Mouse (Mus musculus): ENCODE data around the gene 1110008L16Rik. TPM values are rescaled to one million over a fixed set of nuclear protein-coding genes. Genes with fewer than 3 reads are reported as not detected.
"Not testable (repeated sequence)": the region's sequence is repeated elsewhere in the genome, so short reads cannot be mapped to it uniquely, and the experiment has no call there.

Gene 1110008L16Rik
- polyA plus RNA-seq, 1 experiment from 2014 or later: 6.0 TPM

DNA sequence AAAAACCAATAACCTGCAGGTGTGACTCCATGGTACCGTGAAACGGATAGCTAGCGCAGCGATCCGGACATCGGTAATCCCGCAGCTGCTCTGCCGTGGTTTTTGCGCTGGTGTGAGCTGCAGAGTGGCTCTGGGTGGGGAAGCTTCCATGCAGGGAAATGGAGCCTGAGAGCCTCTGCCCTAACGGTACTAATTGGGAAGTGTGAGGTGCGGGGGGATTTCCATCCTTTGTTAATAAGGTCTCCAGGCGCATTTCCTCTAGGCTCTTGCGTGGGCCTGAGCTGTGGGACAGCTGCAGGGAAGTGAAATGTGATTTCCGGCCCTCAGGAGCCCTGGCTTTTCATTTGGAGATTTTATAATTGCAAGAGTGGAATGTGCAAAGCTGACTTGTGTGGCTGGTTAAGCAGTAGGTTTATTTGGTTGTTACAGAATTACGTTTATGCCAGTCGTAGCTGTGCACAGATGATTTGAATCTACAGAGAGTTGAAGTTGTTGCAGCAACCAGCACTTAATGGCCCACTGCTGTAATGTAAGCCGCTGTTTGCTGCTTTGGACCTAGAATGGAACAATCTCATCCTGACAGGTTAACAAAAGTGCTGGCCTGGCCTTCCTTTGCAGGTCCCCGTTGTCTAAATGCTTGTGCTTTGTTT lies 22.4 kb downstream of the 1110008L16Rik start:
- Histone ChIP-seq H3K4me1 (ENCODE audit: control insufficient read depth, low read depth, low read length) (no peaks in the 10 kb centered on the region), H3K9me3 (replicated peaks; ENCODE audit: control insufficient read depth, low read length) (no peaks in the 10 kb centered on the region), H3K4me2 (ENCODE audit: low read depth, low read length) (no peak overlapping the region), H3K9ac (ENCODE audit: low read depth, low read length) (no peak overlapping the region), H3K27ac (ENCODE audit: low read length) (no peak overlapping the region), H3K27me3 (ENCODE audit: control insufficient read depth, insufficient read depth, low read depth, low read length) (peaks cover 3% of the 10 kb centered on the region), H3K4me3 (ENCODE audit: low read depth, low read length) (no peak overlapping the region), H3K36me3 (ENCODE audit: control insufficient read depth, insufficient read depth) (no peaks in the 10 kb centered on the region)
- ATAC-seq (ENCODE audit: low read depth): no peak
- 88% methylated on average over 18 of the region's 18 CpGs for WGBS (ENCODE audit: insufficient replicate concordance)

DNA sequence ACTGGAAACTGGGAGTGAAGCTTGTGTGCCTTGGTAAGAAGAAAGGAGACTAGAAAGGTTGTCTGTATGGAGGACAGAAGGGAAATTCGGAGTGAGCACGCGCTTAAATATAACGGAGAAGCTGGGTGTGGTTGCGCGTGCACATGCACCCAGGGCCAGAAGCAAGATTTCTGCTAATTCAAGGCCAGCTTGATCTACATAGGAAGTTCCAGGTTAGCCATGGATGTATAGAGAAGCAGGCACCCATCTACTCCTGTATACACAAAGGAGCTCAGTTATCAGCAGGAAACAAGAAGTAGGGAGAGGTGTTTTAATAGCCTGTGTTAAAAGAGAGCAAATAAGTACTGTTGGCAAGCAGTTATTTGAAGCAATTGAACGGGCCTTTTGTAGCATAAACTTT lies 26.3 kb downstream of the 1110008L16Rik start:
- Histone ChIP-seq H3K9ac (ENCODE audit: low read depth, low read length) (no peak overlapping the region), H3K4me3 (ENCODE audit: low read depth, low read length) (no peak overlapping the region), H3K4me2 (ENCODE audit: low read depth, low read length) (no peak overlapping the region), H3K27ac (ENCODE audit: low read length) (no peak overlapping the region), H3K4me1 (ENCODE audit: control insufficient read depth, low read depth, low read length) (no peaks in the 10 kb centered on the region; the same call in 1 of the 2 replicates), H3K36me3 (ENCODE audit: control insufficient read depth, insufficient read depth) (no peaks in the 10 kb centered on the region), H3K9me3 (replicated peaks; ENCODE audit: control insufficient read depth, low read length) (no peaks in the 10 kb centered on the region), H3K27me3 (ENCODE audit: control insufficient read depth, insufficient read depth, low read depth, low read length) (peaks cover 3% of the 10 kb centered on the region)
- 31% methylated on average over 7 of the region's 7 CpGs for WGBS (ENCODE audit: insufficient replicate concordance)
- no peak for ATAC-seq (ENCODE audit: low read depth)

DNA sequence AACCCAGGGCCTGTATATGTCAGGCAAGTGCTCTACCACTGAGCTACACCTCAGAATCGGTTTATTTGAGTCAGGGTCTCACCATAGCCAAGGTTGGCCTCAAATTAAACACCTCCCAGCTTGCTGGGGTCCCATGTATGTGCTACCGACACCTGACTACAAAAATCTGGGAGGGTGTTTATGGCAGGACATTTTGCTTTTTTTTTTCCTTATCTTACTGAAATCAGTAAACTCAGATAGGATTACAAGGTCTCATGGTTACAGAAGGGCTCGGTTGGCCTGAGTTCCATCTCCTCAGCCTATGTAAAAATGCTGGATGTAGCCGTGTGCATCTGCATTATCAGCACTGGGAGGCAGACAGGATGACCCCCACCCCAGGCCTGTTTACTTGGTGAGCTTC lies 29.4 kb downstream of the 1110008L16Rik start:
- Histone ChIP-seq H3K4me2 (ENCODE audit: low read depth, low read length) (no peak overlapping the region), H3K27me3 (ENCODE audit: control insufficient read depth, insufficient read depth, low read depth, low read length) (peaks cover 4% of the 10 kb centered on the region), H3K36me3 (ENCODE audit: control insufficient read depth, insufficient read depth) (no peaks in the 10 kb centered on the region), H3K9ac (ENCODE audit: low read depth, low read length) (no peak overlapping the region), H3K27ac (ENCODE audit: low read length) (no peak overlapping the region), H3K4me3 (ENCODE audit: low read depth, low read length) (no peak overlapping the region), H3K9me3 (replicated peaks; ENCODE audit: control insufficient read depth, low read length) (no peaks in the 10 kb centered on the region), H3K4me1 (ENCODE audit: control insufficient read depth, low read depth, low read length) (no peaks in the 10 kb centered on the region; the same call in 1 of the 2 replicates)
- 52% methylated on average over 4 of the region's 4 CpGs for WGBS (ENCODE audit: insufficient replicate concordance)
- no peak for ATAC-seq (ENCODE audit: low read depth)

DNA sequence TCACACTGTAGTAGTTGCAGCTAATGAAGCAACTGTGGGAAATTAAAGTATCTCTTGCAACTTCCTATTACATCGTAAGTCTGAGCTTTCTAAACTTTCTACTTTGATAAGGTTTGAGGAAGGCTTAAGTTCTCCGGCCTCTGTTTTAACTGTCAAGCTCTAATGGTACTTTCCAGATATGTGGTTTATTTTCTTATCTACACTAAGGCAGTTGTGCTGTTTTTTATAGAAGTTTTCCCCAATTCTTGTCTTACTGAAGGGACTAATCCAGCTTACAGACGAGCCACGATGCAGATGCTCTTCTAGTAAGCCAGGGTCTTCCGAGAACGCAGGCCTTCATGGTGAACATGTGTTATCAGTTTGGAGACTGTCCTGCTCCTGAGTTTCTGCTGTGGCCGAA lies 30.0 kb downstream of the 1110008L16Rik start:
- peak; percentile 54 for ATAC-seq (ENCODE audit: low read depth)
- Histone ChIP-seq H3K27ac (ENCODE audit: low read length) (no peak overlapping the region), H3K4me1 (ENCODE audit: control insufficient read depth, low read depth, low read length) (no peaks in the 10 kb centered on the region; the same call in 1 of the 2 replicates), H3K4me2 (ENCODE audit: low read depth, low read length) (no peak overlapping the region), H3K9ac (ENCODE audit: low read depth, low read length) (no peak overlapping the region), H3K36me3 (ENCODE audit: control insufficient read depth, insufficient read depth) (no peaks in the 10 kb centered on the region), H3K4me3 (ENCODE audit: low read depth, low read length) (no peak overlapping the region), H3K9me3 (replicated peaks; ENCODE audit: control insufficient read depth, low read length) (no peaks in the 10 kb centered on the region), H3K27me3 (ENCODE audit: control insufficient read depth, insufficient read depth, low read depth, low read length) (peaks cover 3% of the 10 kb centered on the region)
- WGBS (ENCODE audit: insufficient replicate concordance): 19% methylated on average over 7 of the region's 7 CpGs

DNA sequence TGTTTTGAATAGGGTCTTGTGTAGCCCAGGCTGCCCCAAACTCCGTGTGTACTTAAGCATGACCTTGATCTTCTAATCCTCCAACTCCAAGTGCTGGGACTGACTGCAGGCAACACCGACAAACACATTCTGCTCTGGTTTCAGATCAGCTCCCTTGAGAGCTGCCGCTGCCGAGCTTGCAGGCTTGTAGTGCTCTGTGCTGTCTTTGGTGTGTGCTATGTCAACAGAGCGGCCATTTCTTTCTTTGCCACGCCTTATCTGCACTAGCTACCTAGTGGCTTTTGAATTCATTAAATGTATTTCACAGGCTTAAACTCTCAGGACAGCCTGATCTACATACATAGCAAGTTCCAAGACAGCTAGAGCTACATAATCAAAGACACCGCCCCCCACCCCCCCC lies 34.3 kb downstream of the 1110008L16Rik start:
- Histone ChIP-seq H3K36me3 (ENCODE audit: control insufficient read depth, insufficient read depth) (no peaks in the 10 kb centered on the region), H3K9ac (ENCODE audit: low read depth, low read length) (no peak overlapping the region), H3K4me1 (ENCODE audit: control insufficient read depth, low read depth, low read length) (no peaks in the 10 kb centered on the region; the same call in 1 of the 2 replicates), H3K4me2 (ENCODE audit: low read depth, low read length) (no peak overlapping the region), H3K27ac (ENCODE audit: low read length) (no peak overlapping the region), H3K27me3 (ENCODE audit: control insufficient read depth, insufficient read depth, low read depth, low read length) (peaks cover 10% of the 10 kb centered on the region), H3K4me3 (ENCODE audit: low read depth, low read length) (no peak overlapping the region), H3K9me3 (replicated peaks; ENCODE audit: control insufficient read depth, low read length) (no peaks in the 10 kb centered on the region)
- no peak for ATAC-seq (ENCODE audit: low read depth)
- 78% methylated on average over 7 of the region's 7 CpGs for WGBS (ENCODE audit: insufficient replicate concordance)

DNA sequence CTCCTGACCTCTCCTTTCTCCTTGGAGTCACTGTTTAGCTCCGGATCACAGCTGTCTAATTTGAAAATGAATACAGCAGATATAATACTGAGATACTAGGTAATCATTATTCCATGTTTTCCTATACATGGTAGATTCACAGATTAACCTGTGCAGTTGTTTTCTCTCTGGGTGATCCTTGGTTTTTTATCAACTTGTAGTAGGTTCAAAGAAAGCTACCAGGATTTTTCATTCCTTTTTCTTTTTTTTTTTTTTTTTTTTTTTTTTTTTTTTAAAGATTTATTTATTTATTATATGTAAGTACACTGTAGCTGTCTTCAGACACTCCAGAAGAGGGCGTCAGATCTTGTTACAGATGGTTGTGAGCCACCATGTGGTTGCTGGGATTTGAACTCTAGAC lies 39.1 kb downstream of the 1110008L16Rik start:
- WGBS (ENCODE audit: insufficient replicate concordance): 72% methylated on average over 1 of the region's 2 CpGs
- H3K36me3 ChIP-seq (ENCODE audit: control insufficient read depth, insufficient read depth); H3K4me1 ChIP-seq (ENCODE audit: control insufficient read depth, low read depth, low read length); H3K4me3 ChIP-seq (ENCODE audit: low read depth, low read length); ATAC-seq (ENCODE audit: low read depth); H3K4me2 ChIP-seq (ENCODE audit: low read depth, low read length); H3K27ac ChIP-seq (ENCODE audit: low read length); H3K9me3 ChIP-seq (replicated peaks; ENCODE audit: control insufficient read depth, low read length); H3K9ac ChIP-seq (ENCODE audit: low read depth, low read length): not testable (repeated sequence)
- peaks cover 15% of the 10 kb centered on the region for H3K27me3 ChIP-seq (ENCODE audit: control insufficient read depth, insufficient read depth, low read depth, low read length)

DNA sequence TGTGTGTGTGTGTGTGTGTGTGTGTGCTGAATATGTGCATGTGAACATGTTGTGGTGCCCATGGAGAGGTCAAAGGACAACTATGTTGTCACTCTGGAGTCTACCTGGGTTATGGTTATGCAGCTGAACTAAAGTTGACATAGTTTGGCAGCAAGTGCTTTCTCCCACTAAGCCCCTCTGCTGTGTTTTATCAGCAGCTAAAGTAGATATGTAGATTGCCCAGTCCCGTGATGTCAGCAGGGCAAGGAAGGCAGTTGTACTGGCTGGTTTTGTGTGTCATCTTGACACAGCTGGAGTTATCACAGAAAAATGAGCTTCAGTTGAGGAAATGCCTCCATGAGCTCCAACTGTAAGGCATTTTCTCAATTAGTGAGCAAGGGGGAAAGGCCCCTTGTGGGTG lies 43.7 kb downstream of the 1110008L16Rik start:
- not testable (repeated sequence) for ATAC-seq (ENCODE audit: low read depth); H3K9ac ChIP-seq (ENCODE audit: low read depth, low read length); H3K4me1 ChIP-seq (ENCODE audit: control insufficient read depth, low read depth, low read length); H3K36me3 ChIP-seq (ENCODE audit: control insufficient read depth, insufficient read depth); H3K27ac ChIP-seq (ENCODE audit: low read length); H3K9me3 ChIP-seq (replicated peaks; ENCODE audit: control insufficient read depth, low read length); H3K4me3 ChIP-seq (ENCODE audit: low read depth, low read length); H3K4me2 ChIP-seq (ENCODE audit: low read depth, low read length)
- 19% methylated on average over 1 of the region's 1 CpGs for WGBS (ENCODE audit: insufficient replicate concordance)
- H3K27me3 ChIP-seq (ENCODE audit: control insufficient read depth, insufficient read depth, low read depth, low read length): peaks cover 29% of the 10 kb centered on the region

DNA sequence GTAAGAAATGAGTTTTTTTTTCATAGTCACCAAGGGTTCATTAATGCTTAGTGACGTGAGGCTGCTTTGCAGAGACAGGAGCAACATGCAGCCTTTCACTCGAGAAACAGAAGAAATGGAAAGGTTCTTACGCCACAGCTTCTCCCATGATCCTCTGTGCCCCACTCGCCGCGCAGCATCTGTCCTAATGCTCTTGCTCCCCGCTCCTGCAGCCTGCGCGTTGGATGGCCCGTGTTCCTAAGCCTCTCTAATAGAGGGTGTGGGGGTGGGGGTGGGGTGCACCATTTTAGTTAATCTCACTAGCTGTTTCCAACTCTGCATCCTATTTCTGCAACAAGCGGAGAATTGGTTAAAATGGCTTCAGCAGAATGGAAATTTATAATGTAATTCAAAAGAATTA lies 44.6 kb downstream of the 1110008L16Rik start:
- WGBS (ENCODE audit: insufficient replicate concordance): 79% methylated on average over 11 of the region's 11 CpGs
- Histone ChIP-seq H3K27me3 (ENCODE audit: control insufficient read depth, insufficient read depth, low read depth, low read length) (peaks cover 31% of the 10 kb centered on the region), H3K4me3 (ENCODE audit: low read depth, low read length) (no peak overlapping the region), H3K36me3 (ENCODE audit: control insufficient read depth, insufficient read depth) (no peaks in the 10 kb centered on the region), H3K9ac (ENCODE audit: low read depth, low read length) (no peak overlapping the region), H3K4me2 (ENCODE audit: low read depth, low read length) (no peak overlapping the region), H3K27ac (ENCODE audit: low read length) (no peak overlapping the region), H3K4me1 (ENCODE audit: control insufficient read depth, low read depth, low read length) (no peaks in the 10 kb centered on the region), H3K9me3 (replicated peaks; ENCODE audit: control insufficient read depth, low read length) (no peaks in the 10 kb centered on the region)
- ATAC-seq (ENCODE audit: low read depth): no peak

DNA sequence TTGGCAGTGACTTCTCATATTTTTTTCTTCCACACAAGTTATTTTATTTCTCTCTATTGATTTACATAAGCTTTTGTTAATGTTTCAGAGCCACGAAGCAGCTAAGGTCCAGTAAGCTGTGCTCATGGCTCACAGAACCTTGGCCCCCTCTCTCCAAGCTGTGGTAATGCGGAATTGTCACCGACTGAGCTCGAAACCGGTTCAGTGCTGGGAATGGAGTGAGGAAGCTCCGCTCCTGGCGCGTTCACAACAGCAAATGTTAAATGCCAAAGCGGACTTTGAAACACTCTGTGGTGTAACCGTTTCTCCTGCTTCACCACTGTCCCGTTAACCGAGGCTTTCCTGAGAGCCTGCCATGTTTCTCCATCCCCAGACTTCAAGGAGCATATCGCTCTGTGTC lies 45.2 kb downstream of the 1110008L16Rik start:
- no peak overlapping the region for H3K9ac ChIP-seq (ENCODE audit: low read depth, low read length)
- H3K27ac ChIP-seq (ENCODE audit: low read length): no peak overlapping the region
- H3K9me3 ChIP-seq (replicated peaks; ENCODE audit: control insufficient read depth, low read length): no peaks in the 10 kb centered on the region
- no peak overlapping the region for H3K4me3 ChIP-seq (ENCODE audit: low read depth, low read length)
- no peak for ATAC-seq (ENCODE audit: low read depth)
- H3K27me3 ChIP-seq (ENCODE audit: control insufficient read depth, insufficient read depth, low read depth, low read length): peaks cover 37% of the 10 kb centered on the region
- no peaks in the 10 kb centered on the region for H3K36me3 ChIP-seq (ENCODE audit: control insufficient read depth, insufficient read depth)
- WGBS (ENCODE audit: insufficient replicate concordance): 52% methylated on average over 13 of the region's 13 CpGs
- H3K4me1 ChIP-seq (ENCODE audit: control insufficient read depth, low read depth, low read length): no peaks in the 10 kb centered on the region
- no peak overlapping the region for H3K4me2 ChIP-seq (ENCODE audit: low read depth, low read length)

All from liver, embryonic 16.5 days (tissue).